Mouse (Mus musculus): ENCODE measurements around the gene Cep68.

Gene Cep68

GRCm38 (mm10) chr11:20249296-20250110 lies at the start of gene Cep68:
TSS of gene Cep68 (minus strand) at chr11:20249429.
- DNase-seq: peak; percentile 94 to 97

DNA sequence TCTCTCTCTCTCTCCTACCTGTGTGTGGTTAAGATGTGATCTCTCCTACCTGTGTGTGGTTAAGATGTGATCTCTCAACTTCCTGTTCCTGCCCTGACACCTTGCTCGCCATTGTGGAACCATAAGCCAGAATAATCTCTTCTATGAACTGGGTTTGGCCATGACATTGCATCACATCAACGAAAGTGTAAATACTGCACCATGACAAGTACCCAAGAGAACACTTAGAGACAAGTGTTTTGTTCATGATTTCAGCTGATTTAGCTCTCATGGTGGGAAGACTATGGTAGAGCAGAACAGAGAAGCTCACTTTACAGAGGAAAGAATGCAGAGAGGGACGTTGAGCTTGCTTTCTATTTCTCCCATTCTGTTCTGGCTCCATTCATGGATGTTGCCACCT lies 35.2 kb upstream of the Cep68 start:
- DNase-seq: no peak

DNA sequence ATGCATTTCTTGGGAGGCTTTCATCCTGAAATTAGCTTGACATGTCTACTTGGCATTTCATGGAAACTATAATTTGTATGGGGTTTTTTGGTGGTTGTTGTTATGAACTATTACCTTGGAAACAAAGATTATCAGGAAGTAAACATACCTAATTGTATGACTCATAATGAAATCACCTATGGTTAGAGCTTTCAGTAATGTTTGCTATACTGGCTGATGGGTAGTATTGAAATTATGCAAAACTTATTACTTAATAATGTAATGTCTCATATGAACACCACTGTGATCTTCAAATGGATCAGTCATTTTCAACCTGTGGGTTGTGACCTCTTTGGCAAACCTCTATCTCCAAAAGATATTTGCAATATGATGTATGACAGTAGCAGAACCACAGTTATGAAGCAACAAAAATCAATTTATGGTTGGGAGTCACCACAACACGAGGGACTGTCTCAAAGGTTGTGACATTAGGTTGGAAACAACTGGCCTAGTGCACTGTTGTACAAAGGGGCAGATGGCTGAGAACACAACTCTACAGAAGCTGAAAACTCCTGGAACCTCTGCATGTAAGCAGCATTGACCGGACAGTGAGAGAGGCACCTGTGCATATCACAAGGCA lies 33.5 kb upstream of the Cep68 start:
- no peak for DNase-seq

DNA sequence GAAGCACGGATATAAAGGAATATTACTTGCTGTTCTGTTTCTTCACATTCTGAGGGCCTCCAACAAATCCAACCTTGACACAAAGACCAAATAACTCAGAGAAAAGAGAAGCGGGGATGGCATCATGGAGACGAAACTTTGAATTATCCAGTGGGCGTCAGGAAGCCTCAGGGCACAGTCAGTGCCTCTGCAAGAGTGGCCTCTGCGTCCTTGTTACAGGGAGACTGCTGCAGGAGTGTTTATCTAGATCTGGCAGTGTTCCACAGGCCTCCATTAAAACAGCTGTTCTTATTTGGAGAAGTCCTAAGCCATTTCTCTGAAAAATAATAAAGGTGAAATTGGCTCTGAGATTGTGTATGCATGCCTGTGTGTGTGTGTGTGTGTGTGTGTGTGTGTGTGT lies 31.8 kb upstream of the Cep68 start:
- DNase-seq: no peak

- no peak for DNase-seq
Observed at GRCm38 (mm10) chr11:20278702-20279101, 29.5 kb upstream of the Cep68 start.

GRCm38 (mm10) chr11:20277106-20277505 lies 27.9 kb upstream of the Cep68 start:
- DNase-seq: no peak

GRCm38 (mm10) chr11:20275974-20276373 lies 26.7 kb upstream of the Cep68 start:
- no peak for DNase-seq

DNA sequence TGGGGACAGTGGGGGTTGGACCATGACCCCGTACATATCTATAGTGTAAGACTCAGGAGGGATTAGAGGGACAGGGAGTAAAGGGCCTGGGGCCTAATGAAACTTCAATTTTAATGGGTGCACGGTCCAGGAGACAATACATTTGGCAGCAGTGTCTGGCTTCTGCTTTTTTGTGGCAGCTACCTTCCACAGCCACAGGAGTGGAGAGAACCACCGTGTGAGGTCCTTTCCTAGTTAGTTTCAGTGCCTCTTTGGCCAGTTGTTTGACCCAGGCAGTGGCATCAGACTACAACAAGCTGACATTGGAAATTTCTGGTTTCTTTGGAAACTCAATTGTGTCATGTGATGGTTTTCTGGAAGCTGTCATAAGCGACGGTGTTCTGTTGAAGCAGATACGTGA lies 20.7 kb upstream of the Cep68 start:
- DNase-seq: no peak

DNA sequence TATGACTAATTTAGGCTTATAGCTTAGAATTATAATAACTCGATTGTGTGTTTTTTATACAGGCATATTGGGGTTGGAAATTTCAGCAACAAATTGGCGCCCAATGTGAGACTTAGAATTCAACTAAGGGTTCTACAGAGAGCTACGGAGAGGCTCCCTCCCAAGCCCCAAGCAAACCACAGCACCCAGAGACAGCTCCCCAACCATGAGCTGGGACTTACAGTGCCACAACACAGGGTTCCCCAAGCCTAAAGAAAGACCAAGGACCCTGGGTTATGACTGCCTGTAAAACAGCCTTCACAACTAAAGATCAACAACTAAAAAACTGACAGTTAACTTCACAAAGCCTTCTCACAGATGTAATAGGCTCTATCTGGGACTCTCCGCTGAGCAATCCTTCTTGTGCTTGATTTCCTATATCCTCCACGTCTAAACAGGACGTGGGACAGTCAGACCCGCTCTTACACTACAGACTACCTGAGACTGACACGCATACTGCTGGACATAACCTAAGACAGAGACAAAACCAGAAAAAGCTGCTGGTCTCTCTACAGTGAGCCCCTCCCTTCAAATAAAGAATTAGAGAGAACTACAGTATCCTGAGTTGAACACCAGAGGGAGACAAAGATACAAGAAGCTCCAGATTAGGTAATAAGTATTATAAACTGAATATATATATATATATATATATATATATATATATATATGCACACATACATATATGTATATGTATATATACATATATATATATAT lies 13.6 kb upstream of the Cep68 start:
- DNase-seq: no peak

DNA sequence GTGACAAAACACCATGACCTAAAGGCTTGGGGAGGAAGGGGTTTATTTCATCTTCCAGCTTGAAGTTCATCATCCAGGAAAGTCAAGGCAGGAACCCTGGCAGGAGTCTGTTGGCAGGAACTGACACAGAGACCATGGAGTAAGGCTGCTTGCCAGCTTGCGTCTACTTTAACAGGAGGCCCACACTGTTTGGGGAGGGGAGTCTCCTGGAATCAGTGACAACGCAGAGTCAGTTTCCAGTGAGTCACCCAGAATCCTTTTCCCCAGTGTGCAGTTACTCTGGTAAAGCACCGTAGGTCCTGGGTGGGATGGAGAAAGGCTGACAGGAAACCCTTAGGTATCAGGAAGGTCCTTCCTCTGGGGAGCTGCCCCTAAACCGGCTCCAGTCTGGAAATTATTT lies 5.6 kb upstream of the Cep68 start:
- no peak for DNase-seq

DNA sequence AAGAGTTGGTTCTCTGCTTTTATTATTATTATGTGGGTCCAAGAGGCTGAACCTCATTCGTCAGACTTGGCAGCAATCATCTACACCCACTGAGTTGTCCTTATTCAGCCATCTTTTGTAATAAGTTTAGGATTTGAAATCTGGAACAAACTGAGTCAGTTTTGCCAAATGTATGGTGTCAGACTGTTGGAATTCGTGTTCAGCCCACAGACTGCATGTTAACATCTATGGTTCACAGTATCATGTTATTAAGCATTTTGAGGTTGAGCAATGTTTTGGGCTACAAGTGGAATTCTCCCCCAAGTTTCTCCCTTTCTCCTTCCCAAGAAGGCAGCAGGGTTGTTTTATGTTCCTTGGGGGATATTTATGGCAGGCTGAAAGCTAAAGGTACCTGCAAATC lies 3.9 kb upstream of the Cep68 start:
- DNase-seq: no peak

DNA sequence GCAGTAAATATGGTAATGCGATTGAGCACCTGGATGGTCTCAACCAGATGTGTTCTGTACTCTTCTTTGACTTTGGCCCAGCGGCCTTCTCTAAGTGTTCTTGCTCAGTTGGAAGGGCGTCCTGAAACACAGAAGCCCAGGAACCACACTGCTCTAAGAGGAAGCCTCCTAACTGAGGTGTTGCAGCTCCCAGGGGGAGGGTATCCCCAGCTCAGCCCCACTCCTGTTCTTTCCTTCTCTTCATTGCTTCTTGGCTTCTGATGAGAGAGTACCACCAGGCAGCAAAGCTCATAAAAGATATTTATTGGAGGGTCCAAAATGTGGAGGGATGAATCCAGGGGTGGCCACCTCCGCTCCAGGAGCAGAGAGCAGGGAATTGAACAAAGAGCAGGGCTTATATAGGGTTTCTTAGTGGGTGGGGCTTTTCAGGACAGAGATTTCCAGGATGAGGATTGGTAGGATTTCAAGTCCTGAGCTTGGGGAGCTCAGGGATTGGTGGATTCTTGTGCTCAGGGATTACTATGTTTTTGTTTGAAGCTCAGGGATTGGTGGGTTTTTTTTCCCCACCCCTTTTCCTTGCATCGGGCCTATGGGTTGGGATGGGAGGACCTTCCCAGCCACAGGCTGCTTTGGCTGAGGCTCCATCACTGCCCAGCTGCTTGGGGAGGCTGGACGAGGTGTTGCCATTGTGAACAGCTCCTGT lies 1.4 kb upstream of the Cep68 start:
- DNase-seq: no peak

GRCm38 (mm10) chr11:20248840-20249239 lies 389 bp downstream of the Cep68 start:
- DNase-seq: no peak

DNA sequence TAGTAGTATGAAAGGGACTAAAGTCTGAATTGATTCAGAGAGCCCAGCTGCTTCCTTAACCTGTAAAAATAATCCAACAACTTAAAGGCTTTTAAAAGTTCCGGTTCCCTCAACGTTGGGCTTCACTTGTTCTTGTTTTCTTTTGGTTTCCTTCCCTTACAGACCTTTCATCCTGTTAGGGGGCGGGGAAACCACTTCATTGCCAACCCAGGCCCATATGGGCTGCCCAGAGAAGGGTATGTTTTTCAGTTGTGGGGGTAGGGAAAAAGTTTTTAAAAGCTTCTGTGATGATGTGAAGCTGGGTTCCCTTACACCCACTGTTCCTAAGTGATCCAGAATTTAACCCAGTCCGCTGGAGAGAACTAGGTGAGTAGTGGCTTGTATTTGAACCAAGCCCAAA lies 952 bp downstream of the Cep68 start:
- DNase-seq: no peak

DNA sequence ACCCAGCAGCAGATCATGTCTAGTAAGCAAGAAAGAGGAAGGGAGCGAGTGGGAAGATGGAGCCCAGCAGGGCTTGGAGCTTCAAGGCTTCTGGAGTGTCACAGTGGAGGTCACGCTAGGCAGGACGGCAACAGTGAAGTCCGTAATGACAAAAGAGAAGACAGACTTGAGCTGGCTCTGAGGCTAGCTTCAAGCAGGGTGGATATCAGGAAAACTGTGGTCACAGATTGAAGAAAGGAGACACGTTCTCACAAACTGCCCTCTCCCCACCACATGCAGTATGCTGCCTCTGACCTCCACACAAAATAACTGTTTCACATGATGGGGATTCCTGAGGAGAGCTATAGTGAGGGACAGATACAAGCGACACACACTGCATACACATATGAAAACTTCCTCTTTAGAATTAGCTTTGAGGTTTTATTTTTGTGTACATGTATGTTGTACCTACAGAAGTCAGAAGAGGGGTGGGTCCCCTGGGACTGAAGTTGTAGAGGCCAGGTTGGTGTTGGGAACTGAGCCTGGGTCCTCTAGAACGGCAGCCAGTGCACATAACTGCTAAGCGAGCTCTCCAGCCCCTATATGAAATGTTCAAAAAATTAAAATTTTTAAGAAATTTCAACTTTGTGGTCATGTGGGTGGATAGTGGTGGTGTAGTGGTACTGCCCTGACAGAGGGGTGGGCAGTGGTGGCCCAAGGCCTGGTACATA lies 1.9 kb downstream of the Cep68 start:
- no peak for DNase-seq

GRCm38 (mm10) chr11:20246616-20247015 lies 2.6 kb downstream of the Cep68 start:
- DNase-seq: no peak

- DNase-seq: no peak
Observed at GRCm38 (mm10) chr11:20245316-20245715, 3.9 kb downstream of the Cep68 start.

- no peak for DNase-seq
Observed at GRCm38 (mm10) chr11:20244336-20245290, 4.6 kb downstream of the Cep68 start.

GRCm38 (mm10) chr11:20243214-20243913 lies 5.9 kb downstream of the Cep68 start:
- DNase-seq: peak in 1 of 2 experiments; percentile 47

GRCm38 (mm10) chr11:20242366-20243056 lies 6.7 kb downstream of the Cep68 start:
- no peak for DNase-seq

Data from cerebellum, postnatal 25 days (tissue).